Mouse (Mus musculus): ENCODE measurements around the gene Birc2.

GRCm38 (mm10) chr9:7798555-7798954 is 38.3 kb downstream of the Birc2 start:
- TF ChIP-seq POLR2A (IDR thresholded peaks at IDR 0.05; ENCODE audit: control insufficient read depth, low read depth, low read length) (no peak), CTCF (IDR thresholded peaks at IDR 0.05; ENCODE audit: control insufficient read depth, insufficient read depth, insufficient replicate concordance, low read depth, low read length) (no peak)
